Mouse (Mus musculus) myocyte (in vitro differentiated cells): ENCODE data around the gene Obsl1. TPM values are rescaled to one million over a fixed set of nuclear protein-coding genes. Genes with fewer than 3 reads are reported as not detected.

Experiments used
- H3K27me3 ChIP-seq: one replicate; pipeline ENCODE4 v1.6.1; 2011; ENCODE audit not compliant: control insufficient read depth, insufficient read depth, insufficient read length
- H3K36me3 ChIP-seq: one replicate; pipeline ENCODE4 v1.6.1; 2011; ENCODE audit not compliant: control insufficient read depth, insufficient read depth
- H3K4me2 ChIP-seq: one replicate; pipeline ENCODE4 v1.6.1; 2011; ENCODE audit warnings: low read depth, control low read depth
- H3K4me3 ChIP-seq: one replicate; pipeline ENCODE4 v1.5.1; 2011; ENCODE audit warnings: mild to moderate bottlenecking, control low read depth, moderate library complexity
- H3K79me2 ChIP-seq: one replicate; pipeline ENCODE4 v1.6.1; 2011; ENCODE audit not compliant: control insufficient read depth, insufficient read depth
- H3ac ChIP-seq: one replicate; pipeline ENCODE4 v1.6.1; 2011; ENCODE audit not compliant: control insufficient read depth, insufficient read length
- CEBPB ChIP-seq: IDR thresholded peaks from 2 replicates; pipeline ENCODE4 v1.6.1; 2011; ENCODE audit warnings: mild to moderate bottlenecking, moderate library complexity; ENCODE audit not compliant: poor library complexity, insufficient read depth, severe bottlenecking
- E2F4 ChIP-seq: IDR thresholded peaks from one replicate; pipeline ENCODE4 v1.6.1; 2011; ENCODE audit warnings: mild to moderate bottlenecking, control low read depth, moderate library complexity; ENCODE audit not compliant: insufficient read depth
- MAX ChIP-seq: IDR thresholded peaks from one replicate; pipeline ENCODE4 v1.6.1; 2011; ENCODE audit warnings: low read depth, mild to moderate bottlenecking, control low read depth
- MYOD1 ChIP-seq, 3 experiments: IDR thresholded peaks; one replicate each; pipeline ENCODE4 v1.6.1; 2011; ENCODE audit warnings: control low read depth in 2 of 3, low read depth in 2 of 3, mild to moderate bottlenecking in 2 of 3, moderate library complexity in 1 of 3; ENCODE audit not compliant: insufficient read length in 2 of 3, control insufficient read depth in 1 of 3
- MYOG ChIP-seq, 3 experiments: IDR thresholded peaks; one replicate each; pipeline ENCODE4 v1.6.1; 2011; ENCODE audit warnings: control low read depth in 2 of 3, low read depth in 2 of 3, mild to moderate bottlenecking in 2 of 3; ENCODE audit not compliant: insufficient read length in 2 of 3, control insufficient read depth in 1 of 3, insufficient read depth in 1 of 3
- POLR2A ChIP-seq: IDR thresholded peaks from one replicate; pipeline ENCODE4 v1.6.1; 2011; ENCODE audit warnings: low read depth, mild to moderate bottlenecking, control low read depth, moderate library complexity; ENCODE audit not compliant: insufficient read length
- POLR2AphosphoS2 ChIP-seq: IDR thresholded peaks from one replicate; pipeline ENCODE4 v1.6.1; 2011; ENCODE audit warnings: low read depth, control low read depth; ENCODE audit not compliant: insufficient read length
- REST ChIP-seq: IDR thresholded peaks from one replicate; pipeline ENCODE4 v1.6.1; 2011; ENCODE audit warnings: mild to moderate bottlenecking, control low read depth, moderate library complexity; ENCODE audit not compliant: insufficient read depth, insufficient read length
- SRF ChIP-seq: IDR thresholded peaks from one replicate; pipeline ENCODE4 v1.6.1; 2011; ENCODE audit warnings: low read depth; ENCODE audit not compliant: control insufficient read depth, insufficient read length
- TCF12 ChIP-seq: IDR thresholded peaks from one replicate; pipeline ENCODE4 v1.6.1; 2011; ENCODE audit warnings: mild to moderate bottlenecking, control low read depth; ENCODE audit not compliant: poor library complexity, insufficient read depth, severe bottlenecking
- TCF3 ChIP-seq: IDR thresholded peaks from one replicate; pipeline ENCODE4 v1.6.1; 2011; ENCODE audit warnings: low read depth, control low read depth; ENCODE audit not compliant: insufficient read length
- USF1 ChIP-seq: IDR thresholded peaks from one replicate; pipeline ENCODE4 v1.6.1; 2011; ENCODE audit warnings: low read depth, mild to moderate bottlenecking, control low read depth, moderate library complexity
- polyA plus RNA-seq: library from polyadenylated mRNA; unstranded; fragments of >200 nt; fragmentation: generic; extraction: Trizol; gene quantifications from one replicate; pipeline ENCODE4 v1.2.1, GENCODE M21; 2012; ENCODE audit warnings: missing spikeins

Obsl1 gene
- polyA plus RNA-seq, 1 experiment: 148 TPM

GRCm38 (mm10) chr1:75516703-75517380, 10.6 kb upstream of the Obsl1 start:
- Histone ChIP-seq H3K27me3 (no peaks in the 10 kb centered on the region), H3K4me3 (no peak overlapping the region), H3K36me3 (no peaks in the 10 kb centered on the region), H3ac (no peak overlapping the region), H3K4me2 (no peak overlapping the region), H3K79me2 (peaks cover under 1% of the 10 kb centered on the region)
- TF ChIP-seq POLR2A (no peak), TCF3 (no peak), MYOG (IDR thresholded peaks at IDR 0.05; ENCODE audit: control insufficient read depth in 1 of 3, insufficient read depth in 1 of 3, insufficient read length in 2 of 3, low read depth in 2 of 3) (no peak), CEBPB (no peak), SRF (no peak), MAX (no peak)

DNA sequence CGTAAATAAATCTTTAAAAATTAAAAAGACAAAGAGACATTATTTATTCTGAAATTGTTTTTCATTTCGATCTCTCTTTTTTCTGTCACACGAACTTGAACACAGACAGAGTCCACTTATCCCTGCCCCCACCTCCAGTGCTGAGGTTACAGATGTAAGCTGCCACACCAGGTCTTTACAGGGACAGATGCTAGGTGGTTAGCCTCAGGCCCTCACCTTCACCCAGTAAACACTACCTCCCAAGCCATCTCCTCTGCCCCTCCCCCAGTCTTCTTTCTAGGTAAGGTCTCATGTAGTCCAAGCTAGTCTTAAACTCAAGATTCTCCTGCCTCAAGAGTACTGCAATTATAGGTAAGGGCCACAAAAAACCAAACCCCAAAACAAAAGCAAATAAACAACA, 6.3 kb upstream of the Obsl1 start:
- Histone ChIP-seq H3K4me3 (no peak overlapping the region), H3K27me3 (peaks cover 5% of the 10 kb centered on the region), H3ac (no peak overlapping the region), H3K36me3 (no peaks in the 10 kb centered on the region), H3K4me2 (no peak overlapping the region), H3K79me2 (no peaks in the 10 kb centered on the region)
- no peak for TF ChIP-seq TCF3
- TF ChIP-seq MYOD1 (IDR thresholded peaks at IDR 0.05; ENCODE audit: control insufficient read depth in 1 of 3, insufficient read length in 2 of 3, low read depth in 2 of 3): no peak
- TF ChIP-seq E2F4: no peak
- TF ChIP-seq REST: no peak
- no peak for TF ChIP-seq USF1
- TF ChIP-seq TCF12: no peak
- TF ChIP-seq POLR2A: no peak
- no peak for TF ChIP-seq MYOG (IDR thresholded peaks at IDR 0.05; ENCODE audit: control insufficient read depth in 1 of 3, insufficient read depth in 1 of 3, insufficient read length in 2 of 3, low read depth in 2 of 3)
- TF ChIP-seq MAX: no peak
- TF ChIP-seq CEBPB: no peak
- TF ChIP-seq POLR2AphosphoS2: no peak
- TF ChIP-seq SRF: no peak

DNA sequence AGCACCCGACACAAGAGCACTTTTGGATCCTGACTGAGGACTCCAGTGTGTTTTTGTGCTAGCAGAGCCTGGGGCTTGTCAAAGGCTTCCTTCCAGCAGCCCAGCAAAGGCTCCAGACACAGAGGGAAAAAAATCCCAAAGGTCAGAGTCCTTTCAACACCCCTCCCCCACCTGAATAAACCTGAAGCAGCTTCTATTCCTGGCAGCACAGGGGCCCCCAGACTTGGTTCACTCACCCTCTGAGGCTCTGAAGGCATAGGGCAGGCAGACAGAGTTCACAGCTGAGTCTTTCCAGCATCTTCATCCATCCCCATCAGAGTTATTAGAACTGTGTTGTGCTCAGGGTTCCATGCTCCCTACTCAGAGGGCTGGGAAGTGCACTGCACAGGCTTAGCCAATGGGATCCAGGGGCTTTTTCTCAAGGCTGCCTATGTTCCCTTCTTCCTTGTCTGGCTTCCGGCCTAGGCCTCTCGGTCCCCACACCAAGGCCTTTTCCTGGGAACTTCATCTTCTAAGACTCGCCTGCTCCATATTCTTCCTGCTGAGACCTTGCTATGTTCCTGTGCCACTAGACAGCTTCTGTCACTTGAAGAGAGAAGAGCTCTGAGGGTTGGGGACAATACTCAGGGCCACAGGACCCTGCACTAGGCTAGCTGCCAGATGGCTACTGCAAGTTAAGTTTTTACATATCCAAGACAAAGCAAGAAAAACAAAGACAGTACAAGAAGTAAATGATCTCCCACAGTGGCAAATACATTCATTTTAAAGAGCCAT, 5.4 kb upstream of the Obsl1 start:
- Histone ChIP-seq H3K4me3 (no peak overlapping the region), H3K4me2 (no peak overlapping the region), H3K79me2 (no peaks in the 10 kb centered on the region), H3K27me3 (peaks cover 5% of the 10 kb centered on the region), H3K36me3 (no peaks in the 10 kb centered on the region), H3ac (no peak overlapping the region)
- no peak for TF ChIP-seq MYOD1 (IDR thresholded peaks at IDR 0.05; ENCODE audit: control insufficient read depth in 1 of 3, insufficient read length in 2 of 3, low read depth in 2 of 3)
- no peak for TF ChIP-seq POLR2AphosphoS2
- TF ChIP-seq POLR2A: no peak
- no peak for TF ChIP-seq SRF
- no peak for TF ChIP-seq REST
- no peak for TF ChIP-seq MYOG (IDR thresholded peaks at IDR 0.05; ENCODE audit: control insufficient read depth in 1 of 3, insufficient read depth in 1 of 3, insufficient read length in 2 of 3, low read depth in 2 of 3)
- TF ChIP-seq E2F4: no peak
- no peak for TF ChIP-seq TCF12
- TF ChIP-seq TCF3: no peak
- no peak for TF ChIP-seq USF1
- no peak for TF ChIP-seq CEBPB
- no peak for TF ChIP-seq MAX

DNA sequence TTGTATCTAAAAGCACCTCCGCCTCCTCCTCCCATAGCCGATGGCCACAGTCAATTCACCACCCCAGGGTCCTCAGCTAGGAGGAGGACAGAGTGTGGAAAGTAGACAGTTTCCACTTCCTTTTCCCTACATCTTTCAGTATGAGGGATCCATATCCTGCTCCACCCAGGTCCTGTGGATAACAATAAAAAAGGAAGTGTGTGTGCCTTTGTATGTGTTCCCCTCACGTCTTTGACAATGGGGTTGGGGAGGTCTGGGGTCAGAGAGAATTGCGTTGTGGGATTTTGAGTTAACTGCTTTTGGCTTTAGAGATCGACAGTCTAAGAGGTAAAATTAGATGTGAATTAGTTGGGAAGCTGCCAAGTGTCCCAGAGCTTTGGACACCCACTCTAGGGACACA, 3.9 kb upstream of the Obsl1 start:
- Histone ChIP-seq H3K27me3 (peaks cover 5% of the 10 kb centered on the region), H3K79me2 (no peaks in the 10 kb centered on the region), H3K4me2 (no peak overlapping the region), H3K4me3 (no peak overlapping the region), H3K36me3 (no peaks in the 10 kb centered on the region), H3ac (no peak overlapping the region)
- TF ChIP-seq REST: no peak
- TF ChIP-seq MYOD1 (IDR thresholded peaks at IDR 0.05; ENCODE audit: control insufficient read depth in 1 of 3, insufficient read length in 2 of 3, low read depth in 2 of 3): no peak
- TF ChIP-seq CEBPB: no peak
- no peak for TF ChIP-seq USF1
- no peak for TF ChIP-seq TCF3
- TF ChIP-seq POLR2A: no peak
- TF ChIP-seq POLR2AphosphoS2: no peak
- no peak for TF ChIP-seq E2F4
- TF ChIP-seq TCF12: no peak
- TF ChIP-seq SRF: no peak
- TF ChIP-seq MAX: no peak
- TF ChIP-seq MYOG (IDR thresholded peaks at IDR 0.05; ENCODE audit: control insufficient read depth in 1 of 3, insufficient read depth in 1 of 3, insufficient read length in 2 of 3, low read depth in 2 of 3): no peak
